Comparison of ENCODE assay signal across 23 mouse cellular contexts in genomic region chr14:121440807-121441206, GRCm38 (mm10).
DNase-seq lines count a peak whose midpoint lies in the region; ATAC-seq and TF ChIP-seq lines count a peak whose summit lies in the region.
"Had no signal": no experiment of that assay in that cellular context is flagged by ENCODE, and none has a peak within 500 bp of the region (broad histone marks: within the 10 kb centered on the region; RNA-seq: fewer than 3 reads in every experiment).

No protein-coding gene starts in this region.

- ATAC-seq in heart, embryonic 11.5 days (replicated peaks; ENCODE audit: insufficient number of reproducible peaks, low FRiP score, low TSS enrichment): no peak
- no peak for ATAC-seq in midbrain, postnatal 0 days (ENCODE audit: low FRiP score)
- ATAC-seq in midbrain, embryonic 14.5 days (ENCODE audit: low FRiP score, low TSS enrichment): no peak
- no peak for ATAC-seq in stomach, postnatal 0 days (ENCODE audit: low FRiP score, low TSS enrichment)
- ATAC-seq: activated CD4-positive, CD25-positive, alpha-beta regulatory T cell, adult 4 months; CD4-positive, CD25-positive, alpha-beta regulatory T cell, adult 4 months; forebrain, embryonic 13.5 days; forebrain, embryonic 15.5 days had no signal

- DNase-seq in heart, adult 11 months: peak; percentile 63
- DNase-seq in midbrain, postnatal 0 days (ENCODE audit: low spot score): no peak
- no peak for DNase-seq in midbrain, embryonic 14.5 days
- no peak for DNase-seq in stomach, postnatal 0 days (ENCODE audit: low spot score)
- no peak for DNase-seq in urinary bladder, postnatal 25 days (ENCODE audit: low spot score)
- DNase-seq: adrenal gland, adult 8-10 months; adrenal gland, postnatal 14 days; adrenal gland, postnatal 36 days; B cell, adult 2 months; cerebellum, adult 11-12 months; cerebellum, adult 2 months; cerebellum, adult 9-10 months; cerebellum, postnatal 10 days; cerebellum, postnatal 25 days had no signal

- 80% methylated on average over 6 of the region's 6 CpGs for WGBS in heart, embryonic 11.5 days (ENCODE audit: insufficient replicate concordance)
- 88% methylated on average over 6 of the region's 6 CpGs for WGBS in midbrain, postnatal 0 days
- WGBS in midbrain, embryonic 14.5 days: 94% methylated on average over 6 of the region's 6 CpGs
- 89% methylated on average over 6 of the region's 6 CpGs for WGBS in stomach, postnatal 0 days

- no peak overlapping the region for H3K4me2 ChIP-seq in heart, embryonic 11.5 days
- no peak overlapping the region for H3K4me2 ChIP-seq in midbrain, postnatal 0 days (ENCODE audit: low read depth, low read length, poor library complexity, severe bottlenecking)
- H3K4me2 ChIP-seq in midbrain, embryonic 14.5 days (ENCODE audit: low read length): no peak overlapping the region
- no peak overlapping the region for H3K4me2 ChIP-seq in stomach, postnatal 0 days (replicated peaks; ENCODE audit: low read depth)
- H3K4me2 ChIP-seq: embryonic facial prominence, embryonic 12.5 days; forebrain, embryonic 13.5 days; forebrain, embryonic 15.5 days had no signal

- no peak overlapping the region for H3K27ac ChIP-seq in heart, embryonic 11.5 days (ENCODE audit: low read depth, low read length)
- H3K27ac ChIP-seq in midbrain, postnatal 0 days (ENCODE audit: low read depth, low read length): no peak overlapping the region
- H3K27ac ChIP-seq in midbrain, embryonic 14.5 days (replicated peaks; ENCODE audit: low read depth, low read length): no peak overlapping the region
- H3K27ac ChIP-seq in ES-Bruce4 (ENCODE audit: insufficient read depth, low read length): no peak overlapping the region
- H3K27ac ChIP-seq in stomach, postnatal 0 days (replicated peaks): no peak overlapping the region
- H3K27ac ChIP-seq: embryonic facial prominence, embryonic 10.5 days; embryonic facial prominence, embryonic 12.5 days; forebrain, embryonic 13.5 days; forebrain, embryonic 15.5 days had no signal

- H3K4me1 ChIP-seq in heart, embryonic 11.5 days (ENCODE audit: control insufficient read depth, insufficient read depth, low read length): peaks cover 14% of the 10 kb centered on the region
- no peaks in the 10 kb centered on the region for H3K4me1 ChIP-seq in midbrain, postnatal 0 days (ENCODE audit: insufficient read depth, low read length)
- H3K4me1 ChIP-seq in midbrain, embryonic 14.5 days (ENCODE audit: control insufficient read depth, insufficient read depth, low read length): no peaks in the 10 kb centered on the region
- H3K4me1 ChIP-seq in ES-Bruce4 (ENCODE audit: control insufficient read depth, insufficient read depth, low read length): no peaks in the 10 kb centered on the region
- H3K4me1 ChIP-seq in stomach, postnatal 0 days (replicated peaks; ENCODE audit: control insufficient read depth, insufficient read depth): no peaks in the 10 kb centered on the region
- H3K4me1 ChIP-seq: embryonic facial prominence, embryonic 12.5 days; forebrain, embryonic 13.5 days; forebrain, embryonic 15.5 days had no signal

- peak; percentile 14; the same call in 1 of the 2 replicates for TF ChIP-seq CTCF in midbrain, postnatal 0 days (IDR thresholded peaks at IDR 0.05)
- peak; percentile 53 for TF ChIP-seq CTCF in ES-Bruce4 (IDR thresholded peaks at IDR 0.05; ENCODE audit: low read depth, low read length)
- 0 out of 2 replicates have a peak, but pooled peaks have one; percentile 4 for TF ChIP-seq CTCF in stomach, postnatal 0 days (IDR thresholded peaks at IDR 0.05; ENCODE audit: low read depth)

- H3K9ac ChIP-seq in heart, embryonic 11.5 days (ENCODE audit: low read depth, low read length): no peak overlapping the region
- no peak overlapping the region for H3K9ac ChIP-seq in midbrain, postnatal 0 days (replicated peaks; ENCODE audit: low read length, poor library complexity, severe bottlenecking)
- H3K9ac ChIP-seq in midbrain, embryonic 14.5 days (replicated peaks; ENCODE audit: low read length): no peak overlapping the region
- H3K9ac ChIP-seq in ES-Bruce4 (ENCODE audit: low read depth, poor library complexity, severe bottlenecking): no peak overlapping the region
- no peak overlapping the region for H3K9ac ChIP-seq in stomach, postnatal 0 days (ENCODE audit: low read length)
- H3K9ac ChIP-seq: embryonic facial prominence, embryonic 12.5 days; forebrain, embryonic 13.5 days; forebrain, embryonic 15.5 days had no signal

- no peak overlapping the region for H3K4me3 ChIP-seq in heart, embryonic 11.5 days (ENCODE audit: low read depth, low read length)
- H3K4me3 ChIP-seq in midbrain, postnatal 0 days (ENCODE audit: low read depth, low read length): no peak overlapping the region
- no peak overlapping the region for H3K4me3 ChIP-seq in midbrain, embryonic 14.5 days (replicated peaks; ENCODE audit: low read depth, low read length)
- no peak overlapping the region for H3K4me3 ChIP-seq in ES-Bruce4 (ENCODE audit: low read depth, low read length)
- H3K4me3 ChIP-seq in stomach, postnatal 0 days (ENCODE audit: low read depth, low read length): no peak overlapping the region
- H3K4me3 ChIP-seq: embryonic facial prominence, embryonic 10.5 days; embryonic facial prominence, embryonic 12.5 days; forebrain, embryonic 13.5 days; forebrain, embryonic 15.5 days had no signal

- H3K9me3 ChIP-seq in heart, embryonic 11.5 days (replicated peaks; ENCODE audit: control insufficient read depth, low read length): no peaks in the 10 kb centered on the region
- H3K9me3 ChIP-seq in midbrain, postnatal 0 days (ENCODE audit: low read length): no peaks in the 10 kb centered on the region
- H3K9me3 ChIP-seq in midbrain, embryonic 14.5 days (ENCODE audit: control insufficient read depth, low read length): no peaks in the 10 kb centered on the region
- no peaks in the 10 kb centered on the region for H3K9me3 ChIP-seq in ES-Bruce4 (replicated peaks; ENCODE audit: control insufficient read depth, insufficient read depth, low read length, poor library complexity, severe bottlenecking)
- H3K9me3 ChIP-seq in stomach, postnatal 0 days (ENCODE audit: control insufficient read depth, low read length): no peaks in the 10 kb centered on the region
- H3K9me3 ChIP-seq: embryonic facial prominence, embryonic 10.5 days; embryonic facial prominence, embryonic 12.5 days; forebrain, embryonic 13.5 days; forebrain, embryonic 15.5 days had no signal

- no peaks in the 10 kb centered on the region for H3K27me3 ChIP-seq in heart, embryonic 11.5 days (ENCODE audit: control insufficient read depth, insufficient read depth, low read length)
- no peaks in the 10 kb centered on the region for H3K27me3 ChIP-seq in midbrain, postnatal 0 days (ENCODE audit: insufficient read depth, low read length)
- H3K27me3 ChIP-seq in midbrain, embryonic 14.5 days (ENCODE audit: control insufficient read depth, insufficient read depth, low read length): no peaks in the 10 kb centered on the region
- no peaks in the 10 kb centered on the region for H3K27me3 ChIP-seq in ES-Bruce4 (ENCODE audit: control insufficient read depth, insufficient read depth, low read length, poor library complexity, severe bottlenecking)
- H3K27me3 ChIP-seq in stomach, postnatal 0 days (ENCODE audit: control insufficient read depth, insufficient read depth, low read length): no peaks in the 10 kb centered on the region
- H3K27me3 ChIP-seq: CH12.LX; embryonic facial prominence, embryonic 12.5 days; forebrain, embryonic 13.5 days; forebrain, embryonic 15.5 days had no signal

- H3K36me3 ChIP-seq in heart, embryonic 11.5 days (ENCODE audit: control insufficient read depth, insufficient read depth, low read length): no peaks in the 10 kb centered on the region
- H3K36me3 ChIP-seq in midbrain, postnatal 0 days (ENCODE audit: insufficient read depth, low read length): no peaks in the 10 kb centered on the region
- H3K36me3 ChIP-seq in midbrain, embryonic 14.5 days (ENCODE audit: control insufficient read depth, insufficient read depth, low read length): no peaks in the 10 kb centered on the region
- no peaks in the 10 kb centered on the region for H3K36me3 ChIP-seq in ES-Bruce4 (ENCODE audit: control insufficient read depth, insufficient read depth, low read length, poor library complexity, severe bottlenecking)
- H3K36me3 ChIP-seq in stomach, postnatal 0 days (ENCODE audit: control insufficient read depth, insufficient read depth, low read length): no peaks in the 10 kb centered on the region
- H3K36me3 ChIP-seq: embryonic facial prominence, embryonic 10.5 days; embryonic facial prominence, embryonic 12.5 days; forebrain, embryonic 15.5 days had no signal

- TF ChIP-seq POLR2A in ES-Bruce4 (IDR thresholded peaks at IDR 0.05; ENCODE audit: insufficient read depth, low read length): no peak

- TF ChIP-seq EP300 in ES-Bruce4 (IDR thresholded peaks at IDR 0.05; ENCODE audit: insufficient read depth, low read depth, low read length): no peak
- no peak for TF ChIP-seq EP300 in stomach, postnatal 0 days (optimal IDR thresholded peaks at IDR 0.05)
